Mouse (Mus musculus): ENCODE results near the gene Vmn2r95.
"Not testable (repeated sequence)": the region's sequence is repeated elsewhere in the genome, so short reads cannot be mapped to it uniquely, and the experiment has no call there.

Vmn2r95 gene

GRCm38 (mm10) chr17:18423778-18424177 lies at the start of gene Vmn2r95:
Gene Vmn2r95 (plus strand): TSS chr17:18424078.
- DNase-seq (ENCODE audit: inconsistent age in 2 of 2, low spot score in 1 of 2): no peak

DNA sequence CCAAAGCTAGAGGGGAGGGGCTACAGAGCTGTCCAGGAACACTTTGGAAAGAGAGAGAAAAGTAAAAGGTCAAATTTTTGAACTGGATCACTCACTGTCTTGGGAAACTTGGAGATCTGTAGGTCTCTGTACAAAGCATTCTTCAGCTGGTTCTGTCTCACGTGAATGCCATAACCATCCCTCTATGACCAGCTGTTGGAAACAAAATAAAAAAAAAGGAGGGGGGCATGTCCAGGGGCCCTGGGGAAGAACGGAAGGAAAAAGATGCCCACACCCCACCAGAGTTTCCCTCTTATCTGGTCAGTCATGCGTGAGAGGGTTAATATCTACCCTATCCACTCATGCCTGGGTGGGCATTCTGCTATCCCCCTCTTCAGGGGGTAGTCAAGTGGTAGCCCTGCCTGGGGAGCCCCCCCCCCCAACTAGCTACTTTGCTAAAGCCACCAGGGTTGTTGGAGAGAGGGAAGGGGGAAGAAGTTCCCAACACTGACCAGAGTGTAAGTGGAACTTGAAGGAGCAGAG lies 31.8 kb downstream of the Vmn2r95 start:
- DNase-seq (ENCODE audit: inconsistent age in 2 of 2, low spot score in 1 of 2): no peak

GRCm38 (mm10) chr17:18458126-18458634 lies 34.3 kb downstream of the Vmn2r95 start:
- DNase-seq (ENCODE audit: inconsistent age in 2 of 2, low spot score in 1 of 2): not testable (repeated sequence)

DNA sequence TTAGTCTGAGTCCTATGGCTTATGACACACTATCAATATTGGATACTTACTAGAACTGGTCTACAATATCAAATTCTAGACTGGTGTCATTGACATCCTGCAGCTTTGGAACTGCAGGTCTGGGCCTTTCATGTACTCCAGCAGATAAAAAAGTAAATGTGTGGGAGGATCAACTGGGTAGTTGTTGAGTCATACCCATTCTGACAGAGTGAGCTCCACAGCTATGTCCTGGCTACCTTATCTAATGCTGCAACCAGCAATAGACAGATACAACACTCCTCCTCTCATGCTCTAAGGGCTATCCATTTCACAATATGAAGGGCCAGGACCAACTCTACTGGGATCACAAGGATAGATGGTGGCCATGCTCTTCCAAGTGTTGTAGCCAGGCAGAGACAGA lies 38.8 kb downstream of the Vmn2r95 start:
- no peak for DNase-seq (ENCODE audit: inconsistent age in 2 of 2, low spot score in 1 of 2)

GRCm38 (mm10) chr17:18479885-18480284 lies 56.0 kb downstream of the Vmn2r95 start:
- no peak for DNase-seq (ENCODE audit: inconsistent age in 2 of 2, low spot score in 1 of 2)
